Mouse (Mus musculus): Measurements from ENCODE around the gene Pank2.
"Not testable (repeated sequence)": the region's sequence is repeated elsewhere in the genome, so short reads cannot be mapped to it uniquely, and the experiment has no call there.

The Pank2 gene

GRCm38 (mm10) chr2:131260544-131261307 lies 1.6 kb upstream of the Pank2 start:
- no peak for DNase-seq (ENCODE audit: low spot score)

- no peak for DNase-seq (ENCODE audit: low spot score)
Observed at GRCm38 (mm10) chr2:131261481-131262212, 648 bp upstream of the Pank2 start.

DNA sequence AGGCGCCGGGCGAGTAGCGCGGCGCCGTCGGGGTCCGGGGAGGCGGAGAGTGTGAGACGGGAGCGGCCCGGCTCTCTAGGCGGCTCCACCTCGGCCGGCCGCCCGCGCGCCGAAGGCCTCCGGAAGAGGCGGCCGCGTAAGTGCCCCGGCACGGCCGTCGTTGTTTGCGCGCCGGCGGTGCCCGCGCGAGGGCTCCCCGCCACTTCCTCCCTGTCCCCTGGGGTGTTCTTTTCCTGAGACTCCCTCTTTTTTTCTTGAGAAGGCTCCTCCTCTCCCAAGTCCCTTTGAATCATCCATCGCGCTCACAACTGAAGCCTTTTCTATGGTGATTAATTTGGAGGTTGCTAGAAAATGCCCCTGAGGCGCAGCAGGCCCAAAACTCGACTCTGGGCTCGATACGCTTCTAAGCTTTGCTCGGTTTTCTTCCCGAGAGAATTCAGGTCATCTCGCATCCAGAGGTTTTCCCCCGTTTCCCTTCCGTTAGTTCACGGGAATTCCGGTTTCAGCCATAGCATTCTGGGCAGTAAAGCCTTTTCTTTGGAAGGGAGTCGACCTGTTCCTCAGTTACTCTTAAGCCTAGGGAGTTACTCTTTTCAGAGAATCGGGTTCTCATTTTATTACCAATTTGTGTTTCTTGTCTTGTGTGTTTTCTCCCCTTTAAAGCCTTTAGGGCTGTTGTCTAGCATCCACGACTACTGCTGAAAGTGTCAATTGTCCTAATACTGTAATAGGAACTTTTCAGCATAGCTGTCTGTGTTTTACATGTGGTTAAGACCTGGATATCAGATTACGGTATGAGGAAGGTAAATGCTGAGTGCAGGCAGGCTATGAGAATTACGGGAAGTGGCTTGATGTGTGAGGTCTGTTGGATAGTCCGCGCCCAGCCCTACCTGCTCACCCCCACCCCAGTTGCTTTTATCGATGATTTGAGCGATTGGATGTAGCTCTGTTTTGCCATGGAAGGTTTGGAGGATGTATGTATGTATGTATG lies 680 bp downstream of the Pank2 start:
- DNase-seq (ENCODE audit: low spot score), result no peak

DNA sequence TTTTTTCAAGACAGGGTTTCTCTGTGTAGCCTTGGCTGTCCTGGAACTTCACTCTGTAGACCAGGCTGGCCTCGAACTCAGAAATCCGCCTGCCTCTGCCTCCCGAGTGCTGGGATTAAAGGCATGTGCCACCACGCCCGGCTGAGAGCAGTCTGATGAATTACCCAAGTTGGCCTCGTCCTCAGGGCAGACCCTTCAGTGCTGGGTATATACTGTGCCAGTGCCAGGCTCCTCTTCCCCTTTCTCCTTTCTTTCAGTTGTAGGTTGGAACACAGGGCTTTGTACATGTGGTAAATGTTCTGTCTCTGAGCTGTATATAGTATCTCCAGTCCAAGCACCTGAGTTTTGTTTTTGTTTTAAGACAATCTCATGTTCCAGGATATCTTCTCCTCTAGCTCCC lies 1.7 kb downstream of the Pank2 start:
- DNase-seq (ENCODE audit: low spot score), result no peak

DNA sequence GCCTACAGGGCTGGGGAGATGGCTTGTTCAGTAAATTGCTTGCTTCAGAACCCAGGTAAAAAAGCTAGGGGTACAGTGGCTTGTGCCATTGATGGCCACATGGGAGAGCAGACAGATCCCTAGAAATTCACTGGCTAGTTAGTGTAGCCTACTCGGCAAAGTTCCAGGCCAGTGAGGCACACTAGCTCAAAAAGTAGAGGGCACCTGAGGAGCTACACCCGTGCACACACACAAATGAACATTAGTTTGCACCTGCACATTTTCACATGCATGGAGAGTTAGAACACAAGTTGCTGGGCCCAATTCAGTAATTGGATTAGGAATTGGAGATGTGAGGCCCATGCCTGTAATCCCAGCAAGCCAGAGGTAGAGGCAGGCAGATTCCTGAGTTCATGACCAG lies 2.8 kb downstream of the Pank2 start:
- no peak for DNase-seq (ENCODE audit: low spot score)

- no peak for DNase-seq (ENCODE audit: low spot score)
Observed at GRCm38 (mm10) chr2:131275493-131275892, 13.2 kb downstream of the Pank2 start.

GRCm38 (mm10) chr2:131276722-131277121 lies 14.4 kb downstream of the Pank2 start:
- no peak for DNase-seq (ENCODE audit: low spot score)

GRCm38 (mm10) chr2:131281596-131281995 lies 19.3 kb downstream of the Pank2 start:
- DNase-seq (ENCODE audit: low spot score), result no peak

GRCm38 (mm10) chr2:131286276-131286675 lies 24.0 kb downstream of the Pank2 start:
- no peak for DNase-seq (ENCODE audit: low spot score)

DNA sequence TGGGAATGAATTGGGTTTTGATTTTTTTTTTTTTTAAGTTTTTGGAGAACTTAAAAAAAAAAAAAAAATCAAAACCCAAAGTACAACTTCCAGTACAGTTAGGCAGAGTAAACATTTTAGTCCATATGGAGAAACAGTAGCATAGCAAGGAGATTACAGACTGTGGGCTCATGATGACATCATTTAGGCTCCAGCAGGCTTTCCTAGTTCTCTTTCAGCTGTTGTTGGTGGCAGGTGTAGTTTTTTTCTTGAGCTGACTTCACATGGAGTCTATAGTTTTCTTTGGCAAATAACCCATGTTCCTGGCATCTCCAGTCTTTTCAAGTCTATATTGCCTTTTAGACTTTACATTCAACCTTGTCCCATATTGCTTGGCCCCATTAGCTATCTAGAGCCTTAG lies 28.4 kb downstream of the Pank2 start:
- DNase-seq (ENCODE audit: low spot score), result no peak

- DNase-seq (ENCODE audit: low spot score), result no peak
Observed at GRCm38 (mm10) chr2:131296746-131297261, 34.5 kb downstream of the Pank2 start.

GRCm38 (mm10) chr2:131298674-131299073 lies 36.4 kb downstream of the Pank2 start:
- not testable (repeated sequence) for DNase-seq (ENCODE audit: low spot score)

- no peak for DNase-seq (ENCODE audit: low spot score)
Observed at GRCm38 (mm10) chr2:131300485-131300884, 38.2 kb downstream of the Pank2 start.

DNA sequence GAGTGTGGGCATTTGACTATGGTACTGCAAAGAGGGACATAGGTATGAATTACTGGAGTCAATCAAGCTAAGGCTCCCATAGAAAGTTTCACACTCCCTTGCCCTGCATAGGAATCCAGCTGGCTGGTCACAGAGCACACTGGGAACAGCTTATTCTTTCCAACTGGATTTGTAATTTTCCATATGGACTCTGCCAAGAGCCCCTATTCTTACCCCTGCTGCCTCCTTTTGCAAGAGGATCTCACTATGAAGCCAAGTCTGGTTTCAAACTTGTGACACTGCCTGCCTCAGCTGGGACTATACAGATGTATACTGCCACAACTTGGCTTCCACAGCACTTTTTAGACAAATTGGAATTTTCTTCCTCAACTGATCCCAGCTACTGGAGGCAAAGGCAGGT lies 39.3 kb downstream of the Pank2 start:
- DNase-seq (ENCODE audit: low spot score), result no peak

DNA sequence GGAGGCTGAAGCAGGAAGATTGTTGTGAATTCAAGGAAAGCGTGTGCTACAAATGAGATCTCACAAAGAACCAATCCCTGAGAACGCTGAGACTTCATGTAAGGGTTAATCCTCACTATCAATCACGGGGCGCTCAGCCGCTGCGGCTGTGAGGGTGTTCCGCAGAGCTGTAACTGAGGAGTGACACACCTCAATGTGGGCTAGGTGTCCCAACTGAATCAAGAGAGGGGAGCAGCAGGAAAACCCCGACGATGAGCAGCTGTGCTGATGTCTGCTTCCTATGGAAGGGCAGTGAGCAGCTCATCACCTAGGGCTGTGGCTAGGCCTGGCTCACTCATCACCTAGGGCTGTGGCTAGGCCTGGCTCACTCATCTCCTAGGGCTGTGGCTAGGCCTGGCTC lies 42.2 kb downstream of the Pank2 start:
- DNase-seq (ENCODE audit: low spot score), result no peak

DNA sequence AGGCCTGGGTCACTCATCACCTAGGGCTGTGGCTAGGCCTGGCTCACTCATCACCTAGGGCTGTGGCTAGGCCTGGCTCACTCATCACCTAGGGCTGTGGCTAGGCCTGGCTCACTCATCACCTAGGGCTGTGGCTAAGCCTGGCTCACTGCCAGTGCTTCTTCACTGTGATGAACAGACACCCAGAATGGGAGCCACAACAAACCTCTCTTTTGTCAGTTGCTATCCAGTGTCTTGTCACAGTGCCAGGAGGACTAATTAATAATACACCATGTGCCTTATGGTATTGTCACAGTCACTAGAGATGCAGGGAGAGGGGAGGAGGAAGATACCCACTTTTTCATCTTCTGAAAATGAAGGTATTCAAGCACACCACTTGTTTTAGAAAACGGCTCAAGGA lies 42.9 kb downstream of the Pank2 start:
- not testable (repeated sequence) for DNase-seq (ENCODE audit: low spot score)

DNA sequence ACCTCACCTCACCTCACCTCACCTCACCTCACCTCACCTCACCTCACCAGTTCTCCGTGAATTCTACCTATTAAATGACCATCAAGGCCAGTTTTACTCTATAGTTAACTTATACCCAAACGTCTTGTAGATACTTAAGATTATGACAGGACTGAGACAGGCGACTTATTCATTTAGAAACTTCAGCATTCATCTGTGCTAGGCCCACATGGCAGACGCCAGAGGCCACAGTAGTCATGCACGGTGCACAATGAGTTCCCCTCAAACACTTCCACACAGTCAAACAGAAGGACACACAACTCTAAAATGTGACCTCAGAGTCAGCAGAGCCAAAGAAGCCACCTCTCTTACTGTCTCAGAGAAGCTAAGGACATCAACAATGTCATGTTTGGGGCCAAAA lies 45.1 kb downstream of the Pank2 start:
- no peak for DNase-seq (ENCODE audit: low spot score)

DNA sequence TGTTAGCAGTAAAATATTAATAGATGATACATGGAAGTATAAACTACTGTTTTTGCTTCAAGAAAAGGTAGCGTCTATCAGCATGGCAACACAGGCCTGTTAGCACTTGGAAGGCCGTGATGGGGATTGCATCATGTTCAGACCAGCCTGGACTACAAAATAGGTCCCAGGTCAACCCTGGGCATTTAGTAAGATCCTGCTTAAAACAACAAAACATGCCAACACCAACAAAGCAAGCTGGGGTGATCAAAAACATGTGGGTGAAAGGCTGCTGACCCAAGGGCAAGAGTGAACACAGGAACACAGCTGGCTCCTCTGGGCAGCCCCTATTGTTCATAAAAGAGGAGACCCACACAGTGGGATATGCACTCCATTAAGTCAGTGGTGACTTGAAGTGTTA lies 45.5 kb downstream of the Pank2 start:
- no peak for DNase-seq (ENCODE audit: low spot score)

DNA sequence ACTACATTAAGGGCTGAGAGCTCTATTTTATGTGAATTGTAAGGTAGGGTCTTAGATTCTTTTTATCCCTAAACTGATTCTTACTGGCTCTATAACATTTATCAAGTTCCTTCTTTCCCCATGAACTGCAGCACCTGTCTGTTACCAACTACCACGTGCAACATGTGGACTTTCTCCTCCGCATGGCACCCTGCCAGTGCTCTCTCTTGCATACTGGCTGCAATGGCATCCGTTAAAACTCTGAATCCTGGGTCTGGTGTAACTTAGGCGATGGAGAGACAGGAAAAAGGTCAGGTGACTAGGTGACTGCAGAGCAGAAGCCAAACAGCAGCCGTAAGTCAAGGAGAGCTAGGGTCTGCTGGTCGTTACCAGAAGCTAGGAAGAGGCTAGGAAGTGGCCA lies 47.0 kb downstream of the Pank2 start:
- DNase-seq (ENCODE audit: low spot score), result no peak

GRCm38 (mm10) chr2:131316167-131316566 lies 53.9 kb downstream of the Pank2 start:
- DNase-seq (ENCODE audit: low spot score), result no peak

DNA sequence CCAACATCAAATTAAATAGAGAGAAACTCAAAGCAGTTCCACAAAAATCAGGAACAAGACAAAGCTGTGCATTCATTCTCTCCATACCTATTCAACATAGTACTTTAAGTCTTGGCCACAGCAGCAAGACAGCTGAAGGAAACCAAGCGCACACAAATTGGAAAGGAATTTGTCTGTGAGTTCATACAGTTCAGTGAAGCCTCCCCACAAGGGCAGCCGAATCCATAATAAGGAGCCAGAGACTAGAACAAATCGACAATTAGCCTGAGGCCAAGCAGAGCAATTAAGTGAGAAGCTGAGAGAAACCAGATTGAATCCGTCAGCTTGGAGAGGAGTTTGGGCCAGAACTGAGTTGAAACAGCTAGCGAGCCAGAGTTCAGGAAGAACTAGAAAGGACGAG lies 57.1 kb downstream of the Pank2 start:
- no peak for DNase-seq (ENCODE audit: low spot score)

GRCm38 (mm10) chr2:131321192-131321591 lies 58.9 kb downstream of the Pank2 start:
- DNase-seq (ENCODE audit: low spot score), result not testable (repeated sequence)
